Mouse (Mus musculus): ENCODE data around the gene Pskh1. TPM values are rescaled to one million over a fixed set of nuclear protein-coding genes. Genes with fewer than 3 reads are reported as not detected.

Pskh1 gene
- total and polyA plus RNA-seq, 2 experiments from 2014 or later = 10.4 to 24.5 TPM

DNA sequence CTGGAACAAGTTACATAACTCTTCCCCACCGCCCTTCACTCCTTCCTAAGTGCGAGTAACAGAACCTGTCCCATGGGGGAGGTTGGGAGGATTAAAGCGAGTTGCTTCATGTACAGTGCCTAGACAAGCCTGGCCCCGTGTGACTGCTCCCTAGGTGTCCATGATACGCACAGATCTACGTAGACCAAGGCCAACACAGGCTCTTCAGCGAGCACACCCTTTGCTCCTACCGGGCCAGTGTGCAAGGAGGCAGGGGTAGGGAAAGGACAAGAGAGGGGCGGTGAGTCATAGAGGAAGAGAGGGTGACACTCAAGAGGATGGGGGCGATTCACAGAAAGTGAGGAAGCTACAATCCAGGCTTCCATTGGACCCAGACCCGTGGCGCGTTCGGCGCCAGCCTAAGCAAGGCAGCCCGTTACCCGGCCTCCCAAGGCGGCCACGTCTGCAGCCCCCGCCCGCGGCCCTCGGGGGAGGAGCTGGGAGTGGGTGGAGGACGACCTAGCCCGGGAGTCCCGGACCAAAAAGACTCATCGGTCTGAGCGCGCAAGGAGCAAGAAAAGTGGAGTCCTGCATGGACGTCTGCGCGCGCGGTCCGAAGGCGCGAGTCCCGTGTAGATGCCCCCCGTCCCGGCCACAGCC lies 65.1 kb downstream of the Pskh1 start:
- peaks cover 15% of the 10 kb centered on the region for H3K27me3 ChIP-seq (ENCODE audit: insufficient read depth, low read length)
- no peak overlapping the region for H3K27ac ChIP-seq (ENCODE audit: low read depth, low read length)
- 5% methylated on average over 40 of the region's 40 CpGs for WGBS
- H3K36me3 ChIP-seq (ENCODE audit: insufficient read depth) = no peaks in the 10 kb centered on the region
- ATAC-seq (peak; percentile 75), DNase-seq (peak; percentile 14)
- no peaks in the 10 kb centered on the region for H3K9me3 ChIP-seq (ENCODE audit: low read length)
- no peak for TF ChIP-seq CTCF (IDR thresholded peaks at IDR 0.05; ENCODE audit: low read depth)
- peak overlapping the region; percentile 60 for H3K4me3 ChIP-seq (ENCODE audit: low read depth, low read length)
- peak overlapping the region; percentile 56 for H3K9ac ChIP-seq
- no peaks in the 10 kb centered on the region; the same call in 1 of the 2 replicates for H3K4me1 ChIP-seq (ENCODE audit: insufficient read depth)
- peak overlapping the region; percentile 66 for H3K4me2 ChIP-seq (ENCODE audit: low read depth)

DNA sequence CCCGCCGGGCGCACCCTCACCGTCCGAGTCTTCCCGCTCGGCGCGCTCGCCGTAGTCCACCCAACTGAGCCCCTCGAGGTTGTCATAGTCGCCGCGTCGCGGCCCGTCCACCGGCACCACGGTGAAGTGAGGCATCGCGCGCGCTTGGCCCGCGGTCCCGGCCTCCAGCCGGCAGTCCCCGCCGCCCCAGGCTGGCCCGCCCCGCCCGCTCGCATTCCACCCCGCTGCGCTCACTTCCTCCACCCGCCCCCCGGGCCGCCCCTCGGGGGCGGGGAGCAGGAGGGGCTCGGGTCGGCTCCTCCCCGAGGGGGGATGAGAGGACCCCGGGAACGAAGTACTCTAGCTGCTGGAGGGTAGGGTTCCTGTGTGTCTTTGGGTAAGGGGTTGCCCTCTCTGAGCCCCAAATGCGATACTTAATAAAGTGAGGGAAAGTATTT lies 65.7 kb downstream of the Pskh1 start, which contains the start of gene Slc12a4:
Slc12a4 (minus strand) TSS at position 193 of the 437 bp plus-strand sequence.
- peak within 1 kb of the TSS; percentile 56 for H3K9ac ChIP-seq
- peak; percentile 74 for DNase-seq
- TF ChIP-seq CTCF (IDR thresholded peaks at IDR 0.05; ENCODE audit: low read depth) = no peak
- peak within 1 kb of the TSS; percentile 60 for H3K4me3 ChIP-seq (ENCODE audit: low read depth, low read length)
- peak; percentile 91 for ATAC-seq
- H3K27me3 ChIP-seq (ENCODE audit: insufficient read depth, low read length) = peaks cover 15% of the 10 kb centered on the region
- 0% methylated on average over 41 of the region's 47 CpGs for WGBS
- no peaks in the 10 kb centered on the region for H3K36me3 ChIP-seq (ENCODE audit: insufficient read depth)
- H3K4me2 ChIP-seq (ENCODE audit: low read depth) = peak within 1 kb of the TSS; percentile 66
- no peak within 1 kb of the TSS for H3K27ac ChIP-seq (ENCODE audit: low read depth, low read length)
- H3K4me1 ChIP-seq (ENCODE audit: insufficient read depth) = no peaks in the 10 kb centered on the region; the same call in 1 of the 2 replicates
- H3K9me3 ChIP-seq (ENCODE audit: low read length) = no peaks in the 10 kb centered on the region

DNA sequence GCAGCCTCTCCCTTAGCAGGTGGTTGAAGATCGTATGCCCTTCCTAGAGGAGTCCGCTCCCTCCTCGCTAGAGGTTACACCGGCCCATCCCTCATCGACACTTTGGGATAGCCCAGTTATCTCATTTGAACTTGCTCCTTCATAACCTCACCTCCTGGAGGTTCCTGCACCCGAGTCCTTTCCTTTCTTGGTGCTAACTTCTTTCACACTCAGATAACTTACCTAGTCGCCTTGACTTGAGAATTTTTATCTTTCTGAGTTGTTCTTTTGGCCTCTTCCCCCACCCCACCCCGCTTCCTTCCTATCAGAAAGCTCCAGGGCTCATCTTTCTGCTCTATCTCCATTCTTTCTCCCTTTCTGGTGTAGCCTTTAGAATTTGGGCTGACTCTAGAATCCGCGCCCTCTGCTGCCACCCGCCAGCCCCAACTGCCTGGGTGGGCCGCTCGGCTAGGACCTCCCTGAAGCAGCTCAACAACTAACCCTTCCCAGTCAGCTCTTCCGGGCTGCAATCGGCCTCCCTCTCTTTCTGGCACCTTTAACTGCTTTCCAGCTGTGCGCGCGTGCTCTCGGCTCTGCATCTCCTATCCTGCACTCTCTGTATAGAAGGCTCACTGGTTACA lies 66.6 kb downstream of the Pskh1 start:
- Histone ChIP-seq H3K36me3 (ENCODE audit: insufficient read depth) (no peaks in the 10 kb centered on the region), H3K9me3 (ENCODE audit: low read length) (no peaks in the 10 kb centered on the region), H3K4me1 (ENCODE audit: insufficient read depth) (no peaks in the 10 kb centered on the region; the same call in 1 of the 2 replicates), H3K27ac (ENCODE audit: low read depth, low read length) (no peak overlapping the region), H3K9ac (no peak overlapping the region), H3K4me3 (ENCODE audit: low read depth, low read length) (no peak overlapping the region), H3K27me3 (ENCODE audit: insufficient read depth, low read length) (peaks cover 15% of the 10 kb centered on the region), H3K4me2 (ENCODE audit: low read depth) (peak overlapping the region; percentile 66; the same call in 1 of the 2 replicates)
- DNase-seq (no peak), ATAC-seq (no peak)
- TF ChIP-seq CTCF (IDR thresholded peaks at IDR 0.05; ENCODE audit: low read depth) = no peak
- WGBS = 9% methylated on average over 19 of the region's 19 CpGs

DNA sequence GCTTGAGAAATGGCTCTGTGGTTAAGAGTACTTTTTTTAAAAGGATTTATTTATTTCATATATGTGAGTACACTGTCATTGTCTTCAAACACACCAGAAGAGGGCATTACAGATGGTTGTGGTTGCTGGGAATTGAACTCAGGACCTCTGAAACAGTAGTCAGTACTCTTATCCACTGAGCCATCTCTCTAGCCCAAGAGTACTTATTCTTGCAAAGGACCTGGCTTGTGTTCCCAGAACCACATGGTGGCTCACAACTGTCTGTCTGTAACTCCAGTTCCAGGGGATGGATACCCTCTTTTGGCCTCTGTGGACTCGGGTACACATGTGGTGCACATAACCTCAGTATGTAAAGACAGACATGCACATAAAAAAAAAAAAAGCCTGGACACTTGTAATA lies 69.1 kb downstream of the Pskh1 start:
- Histone ChIP-seq H3K4me2 (ENCODE audit: low read depth) (no peak overlapping the region), H3K4me3 (ENCODE audit: low read depth, low read length) (no peak overlapping the region), H3K9me3 (ENCODE audit: low read length) (no peaks in the 10 kb centered on the region), H3K36me3 (ENCODE audit: insufficient read depth) (no peaks in the 10 kb centered on the region), H3K27me3 (ENCODE audit: insufficient read depth, low read length) (peaks cover 15% of the 10 kb centered on the region), H3K27ac (ENCODE audit: low read depth, low read length) (no peak overlapping the region), H3K4me1 (ENCODE audit: insufficient read depth) (no peaks in the 10 kb centered on the region; the same call in 1 of the 2 replicates), H3K9ac (no peak overlapping the region)
- 68% methylated on average over 1 of the region's 1 CpGs for WGBS
- no peak for ATAC-seq
- no peak for TF ChIP-seq CTCF (IDR thresholded peaks at IDR 0.05; ENCODE audit: low read depth)
- DNase-seq = no peak

DNA sequence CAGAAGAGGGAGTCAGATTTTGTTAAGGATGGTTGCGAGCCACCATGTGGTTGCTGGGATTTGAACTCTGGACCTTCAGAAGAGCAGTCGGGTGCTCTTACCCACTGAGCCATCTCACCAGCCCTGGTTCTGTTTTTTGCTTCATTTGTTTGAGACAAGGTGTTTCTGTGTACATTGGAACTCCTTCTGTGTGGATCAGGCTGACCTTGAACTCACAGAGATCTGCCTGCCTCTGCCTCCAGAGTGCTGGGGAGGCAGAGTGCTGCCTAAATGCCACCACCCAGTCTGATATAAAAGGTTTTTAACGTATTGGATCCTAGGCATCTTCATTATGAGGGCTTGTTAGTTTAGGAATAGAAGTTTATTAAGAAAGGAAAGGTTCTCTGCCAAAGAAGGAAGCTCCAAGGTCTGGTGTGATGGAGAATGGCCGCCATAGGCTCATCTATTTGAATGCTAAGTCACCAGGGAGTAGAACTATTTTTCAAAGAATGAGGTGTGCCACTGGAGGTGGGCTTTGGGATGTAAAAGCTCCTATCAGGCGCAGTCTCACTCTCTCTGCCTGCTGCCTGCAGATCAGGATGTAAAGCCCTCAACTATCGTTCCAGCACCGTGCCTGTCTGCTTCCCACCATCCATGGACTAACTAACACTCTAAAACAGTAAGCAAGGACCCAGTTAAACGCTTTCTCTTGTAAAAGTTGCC lies 70.9 kb downstream of the Pskh1 start:
- no peak overlapping the region for H3K4me2 ChIP-seq (ENCODE audit: low read depth)
- 74% methylated on average over 8 of the region's 8 CpGs for WGBS
- ATAC-seq (no peak), DNase-seq (no peak)
- H3K9ac ChIP-seq = no peak overlapping the region
- H3K27ac ChIP-seq (ENCODE audit: low read depth, low read length) = no peak overlapping the region
- H3K4me1 ChIP-seq (ENCODE audit: insufficient read depth) = no peaks in the 10 kb centered on the region; the same call in 1 of the 2 replicates
- peaks cover 15% of the 10 kb centered on the region for H3K27me3 ChIP-seq (ENCODE audit: insufficient read depth, low read length)
- no peak for TF ChIP-seq CTCF (IDR thresholded peaks at IDR 0.05; ENCODE audit: low read depth)
- H3K9me3 ChIP-seq (ENCODE audit: low read length) = no peaks in the 10 kb centered on the region
- H3K4me3 ChIP-seq (ENCODE audit: low read depth, low read length) = no peak overlapping the region
- H3K36me3 ChIP-seq (ENCODE audit: insufficient read depth) = no peaks in the 10 kb centered on the region

DNA sequence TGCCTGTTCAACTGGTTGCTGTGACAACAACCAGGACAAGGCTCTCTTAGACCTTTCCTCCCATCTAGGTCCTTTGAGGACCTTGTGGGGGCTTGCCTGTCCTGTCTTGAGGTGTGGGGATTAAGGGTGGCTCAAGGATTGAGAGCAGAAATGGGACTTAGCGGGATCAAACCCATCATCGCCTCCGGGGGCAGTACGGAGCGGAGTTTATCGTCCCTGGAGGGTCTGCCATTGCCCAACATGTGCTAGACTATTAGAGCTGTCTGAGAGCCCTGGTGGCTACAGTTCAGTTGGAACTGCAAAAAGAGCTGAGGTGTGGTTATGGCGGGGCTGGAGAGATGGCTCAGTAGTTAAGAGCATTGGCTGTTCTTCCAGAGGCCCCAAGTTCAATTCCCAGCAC lies 75.1 kb downstream of the Pskh1 start:
- Histone ChIP-seq H3K9ac (no peak overlapping the region), H3K4me3 (ENCODE audit: low read depth, low read length) (no peak overlapping the region), H3K36me3 (ENCODE audit: insufficient read depth) (no peaks in the 10 kb centered on the region), H3K27ac (ENCODE audit: low read depth, low read length) (no peak overlapping the region), H3K9me3 (ENCODE audit: low read length) (no peaks in the 10 kb centered on the region), H3K4me2 (ENCODE audit: low read depth) (no peak overlapping the region), H3K4me1 (ENCODE audit: insufficient read depth) (no peaks in the 10 kb centered on the region), H3K27me3 (ENCODE audit: insufficient read depth, low read length) (no peaks in the 10 kb centered on the region)
- DNase-seq (no peak), ATAC-seq (no peak)
- TF ChIP-seq CTCF (IDR thresholded peaks at IDR 0.05; ENCODE audit: low read depth) = no peak
- 64% methylated on average over 7 of the region's 7 CpGs for WGBS

DNA sequence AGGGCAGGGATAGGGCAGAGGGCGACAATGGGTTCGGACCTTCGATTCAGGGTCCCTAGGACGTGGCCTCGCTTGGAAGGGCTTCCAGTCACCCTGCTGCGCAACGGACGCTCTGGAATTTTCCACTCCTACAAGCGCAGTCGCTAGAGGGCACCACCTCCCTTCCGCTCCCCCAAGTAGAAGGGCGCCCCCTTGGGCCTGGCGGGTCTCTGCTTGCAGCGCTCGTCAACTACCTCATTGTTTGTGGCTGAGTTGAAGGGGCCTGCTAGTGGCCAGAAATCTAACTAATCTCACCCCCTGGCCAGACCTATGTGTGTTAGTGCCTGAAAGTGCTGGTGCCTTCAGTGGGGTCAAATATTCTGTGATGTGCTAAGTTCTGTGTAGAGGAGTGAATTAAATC lies 79.1 kb downstream of the Pskh1 start, which contains the start of gene Dpep3:
Dpep3 (minus strand) TSS at position 105 of the 400 bp plus-strand sequence.
- H3K9me3 ChIP-seq (ENCODE audit: low read length) = no peaks in the 10 kb centered on the region
- no peak within 1 kb of the TSS for H3K9ac ChIP-seq
- no peak within 1 kb of the TSS for H3K27ac ChIP-seq (ENCODE audit: low read depth, low read length)
- no peaks in the 10 kb centered on the region for H3K27me3 ChIP-seq (ENCODE audit: insufficient read depth, low read length)
- TF ChIP-seq CTCF (IDR thresholded peaks at IDR 0.05; ENCODE audit: low read depth) = no peak
- no peaks in the 10 kb centered on the region for H3K36me3 ChIP-seq (ENCODE audit: insufficient read depth)
- H3K4me2 ChIP-seq (ENCODE audit: low read depth) = no peak within 1 kb of the TSS
- WGBS = 91% methylated on average over 15 of the region's 15 CpGs
- H3K4me1 ChIP-seq (ENCODE audit: insufficient read depth) = no peaks in the 10 kb centered on the region
- H3K4me3 ChIP-seq (ENCODE audit: low read depth, low read length) = no peak within 1 kb of the TSS
- ATAC-seq = no peak
- DNase-seq = no peak

Data from forebrain, postnatal 0 days (tissue).